Mouse (Mus musculus) liver, postnatal 0 days (tissue): ENCODE results near the gene Wasl. TPM values are rescaled to one million over a fixed set of nuclear protein-coding genes. Genes with fewer than 3 reads are reported as not detected.
A peak's percentile ranks its signal among the peaks of the same experiment; 100 is the strongest.

Experiments used
- ATAC-seq: fragments of 200-750 bp; cut with Nextera tagmentation; 2 replicates; pipeline ENCODE4 v1.8.0; 2017; ENCODE audit warnings: mild to moderate bottlenecking, moderate library complexity
- DNase-seq: peaks from one replicate; pipeline ENCODE4 v3.0.0-alpha.2; 2016
- H3K27ac ChIP-seq: fragments of 300-500 bp; sonication (generic); 2 replicates; pipeline ENCODE4 v1.5.1; 2014; ENCODE audit warnings: antibody characterized with exemption, moderate library complexity, mild to moderate bottlenecking, low read depth
- H3K27me3 ChIP-seq: fragments of 300-500 bp; sonication (generic); 2 replicates; pipeline ENCODE4 v1.6.1; 2014; ENCODE audit warnings: low read length, control low read depth, mixed read lengths; ENCODE audit not compliant: insufficient read depth
- H3K36me3 ChIP-seq: fragments of 300-500 bp; sonication (generic); replicated peaks from 2 replicates; pipeline ENCODE4 v1.6.1; 2014; ENCODE audit warnings: mild to moderate bottlenecking, control low read depth, low read length, moderate library complexity, mixed read lengths; ENCODE audit not compliant: insufficient read depth
- H3K4me1 ChIP-seq: fragments of 300-500 bp; sonication (generic); 2 replicates; pipeline ENCODE4 v1.6.1; 2014; ENCODE audit warnings: antibody characterized with exemption, mild to moderate bottlenecking, control low read depth; ENCODE audit not compliant: insufficient read depth
- H3K4me2 ChIP-seq: fragments of 300-500 bp; sonication (generic); 2 replicates; pipeline ENCODE4 v1.6.1; 2014; ENCODE audit warnings: low read depth, mild to moderate bottlenecking, low read length, moderate library complexity, mixed read lengths
- H3K4me3 ChIP-seq: fragments of 300-500 bp; sonication (generic); 2 replicates; pipeline ENCODE4 v1.5.1; 2014; ENCODE audit warnings: low read depth, low read length
- H3K9ac ChIP-seq: fragments of 300-500 bp; sonication (generic); replicated peaks from 2 replicates; pipeline ENCODE4 v1.6.1; 2014; ENCODE audit warnings: mild to moderate bottlenecking, moderate library complexity
- H3K9me3 ChIP-seq: fragments of 300-500 bp; sonication (generic); 2 replicates; pipeline ENCODE4 v1.6.1; 2016; ENCODE audit warnings: mild to moderate bottlenecking, control low read depth, low read length, mixed read lengths
- CTCF ChIP-seq: sonication (generic); IDR thresholded peaks from 2 replicates; pipeline ENCODE4 v1.5.1; 2016; ENCODE audit warnings: antibody characterized with exemption, low read depth
- EP300 ChIP-seq: IDR thresholded peaks from 2 replicates; pipeline ENCODE4 v1.6.1; 2016; ENCODE audit warnings: antibody characterized with exemption, low read depth, mild to moderate bottlenecking
- WGBS: fragments of 180-500 bp; shearing (Covaris S2); extraction: QIAGEN DNeasy Blood & Tissue Kit; methylation state at CpG from one replicate; pipeline ENCODE4 v1.1.7; 2014; ENCODE audit not compliant: insufficient replicate concordance; 5-methylcytosine and 5-hydroxymethylcytosine counted together
- polyA plus RNA-seq: library from polyadenylated mRNA; unstranded; fragments of >200 nt; fragmentation: Nextera tagmentation; extraction: Ambion mirVana; gene quantifications from 2 replicates; pipeline ENCODE4 v1.2.1, GENCODE M21; 2015

The Wasl gene
- polyA plus RNA-seq, 1 experiment from 2014 or later: 44.2 TPM

DNA sequence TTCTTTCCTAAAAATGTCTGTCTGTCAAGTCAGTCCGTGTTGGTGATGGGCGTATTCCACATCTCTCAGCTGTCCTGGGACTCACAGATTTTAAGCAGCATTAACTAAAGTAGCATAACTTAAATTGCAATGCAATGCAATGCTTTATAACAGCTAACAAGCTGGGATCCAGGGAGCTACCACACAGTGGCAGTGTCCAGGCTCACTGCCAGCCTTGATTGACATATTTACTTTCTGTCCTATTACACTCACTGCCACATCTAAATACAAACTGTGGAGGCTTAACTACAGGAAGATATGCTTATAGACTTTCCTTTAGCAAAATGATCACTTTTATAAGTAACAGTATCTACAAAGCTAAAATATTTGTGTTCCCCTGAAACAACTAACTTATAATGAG lies 29.0 kb downstream of the Wasl start:
- H3K36me3 ChIP-seq: peaks cover 16% of the 10 kb centered on the region
- H3K4me2 ChIP-seq: no peak overlapping the region
- ATAC-seq (peak; percentile 40; the same call in 1 of the 2 replicates), DNase-seq (peak; percentile 21)
- WGBS: 81% methylated on average over 2 of the region's 2 CpGs
- H3K9me3 ChIP-seq: no peaks in the 10 kb centered on the region
- H3K27me3 ChIP-seq: no peaks in the 10 kb centered on the region
- TF ChIP-seq EP300 (no peak), CTCF (peak; percentile 45)
- no peak overlapping the region for H3K27ac ChIP-seq
- no peak overlapping the region for H3K9ac ChIP-seq
- peaks cover 9% of the 10 kb centered on the region for H3K4me1 ChIP-seq
- no peak overlapping the region for H3K4me3 ChIP-seq

DNA sequence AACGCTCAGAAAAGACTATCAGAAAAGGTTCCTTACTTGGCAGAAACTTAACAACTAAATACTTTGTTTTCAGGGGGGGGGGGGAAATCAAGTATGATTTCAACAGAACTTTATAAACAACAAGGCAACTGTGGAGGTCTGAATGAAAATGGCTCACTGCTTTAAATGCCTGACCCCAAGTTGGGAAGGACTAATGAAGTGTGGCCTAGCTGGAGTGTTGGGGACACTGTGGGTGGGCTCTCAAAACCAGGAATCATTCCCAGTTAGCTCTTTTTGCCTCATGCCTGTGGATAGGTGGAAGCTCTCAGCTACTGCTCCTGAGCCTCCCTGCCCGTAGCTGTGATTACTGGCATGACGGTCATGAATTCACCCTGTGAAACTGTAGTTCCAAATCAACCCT lies 30.7 kb downstream of the Wasl start:
- WGBS: 86% methylated on average over 3 of the region's 3 CpGs
- H3K27ac ChIP-seq: no peak overlapping the region
- H3K4me1 ChIP-seq: peaks cover 7% of the 10 kb centered on the region
- no peak overlapping the region for H3K9ac ChIP-seq
- H3K9me3 ChIP-seq: no peaks in the 10 kb centered on the region
- no peak overlapping the region for H3K4me3 ChIP-seq
- H3K4me2 ChIP-seq: no peak overlapping the region
- ATAC-seq (no peak), DNase-seq (no peak)
- peaks cover 19% of the 10 kb centered on the region for H3K36me3 ChIP-seq
- no peaks in the 10 kb centered on the region for H3K27me3 ChIP-seq
- TF ChIP-seq EP300 (no peak), CTCF (no peak)

DNA sequence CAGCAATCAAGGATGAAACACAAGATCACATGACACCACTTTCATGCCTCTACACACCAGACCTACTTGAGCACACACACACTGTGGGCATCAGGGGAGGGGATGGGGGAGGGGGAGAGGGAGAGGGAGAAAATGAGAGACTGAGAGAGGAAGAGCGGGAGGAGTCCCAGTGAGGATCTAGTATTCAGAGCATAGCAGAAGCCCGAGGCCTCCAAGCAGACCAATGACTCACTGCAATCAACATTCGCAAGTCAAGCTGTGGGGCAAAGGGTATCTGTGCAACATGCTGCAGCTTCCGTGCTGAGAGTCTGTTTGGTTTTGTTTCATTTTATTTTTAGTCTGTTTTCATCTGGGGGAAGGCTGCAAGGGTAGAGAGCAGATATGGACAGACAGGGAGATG lies 32.7 kb downstream of the Wasl start:
- Histone ChIP-seq H3K36me3 (peaks cover 19% of the 10 kb centered on the region), H3K27me3 (no peaks in the 10 kb centered on the region), H3K4me1 (peaks cover 7% of the 10 kb centered on the region), H3K9me3 (no peaks in the 10 kb centered on the region), H3K4me3 (no peak overlapping the region), H3K9ac (0 out of 2 replicates have a peak overlapping the region, but pooled peaks have one; percentile 16), H3K4me2 (no peak overlapping the region), H3K27ac (0 out of 2 replicates have a peak overlapping the region, but pooled peaks have one; percentile 22)
- WGBS: 64% methylated on average over 4 of the region's 4 CpGs
- ATAC-seq (peak; percentile 84), DNase-seq (peak; percentile 24)
- TF ChIP-seq EP300: no peak
- no peak for TF ChIP-seq CTCF

DNA sequence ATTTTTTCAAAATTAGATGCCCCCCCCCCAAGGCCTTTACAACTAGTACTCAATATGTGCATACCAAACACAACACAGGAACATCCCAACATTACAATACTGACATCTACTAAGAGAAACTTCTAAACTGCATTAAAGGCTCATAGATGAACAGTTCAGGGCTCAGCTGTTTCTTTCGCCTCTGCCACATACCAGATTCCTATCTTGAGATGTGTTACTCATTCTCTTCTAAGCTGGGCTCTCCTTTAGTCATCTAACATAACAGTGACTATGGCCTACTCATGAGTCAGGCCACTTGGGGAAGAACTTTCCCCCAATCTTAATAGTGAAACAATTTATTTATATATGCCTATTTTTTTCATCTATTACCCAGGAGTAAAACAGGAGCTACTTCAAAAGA lies 36.3 kb downstream of the Wasl start:
- 67% methylated on average over 1 of the region's 1 CpGs for WGBS

GRCm38 (mm10) chr6:24627586-24628030 lies 37.2 kb downstream of the Wasl start:
- peaks cover 4% of the 10 kb centered on the region; the same call in 1 of the 2 replicates for H3K4me1 ChIP-seq
- peaks cover 20% of the 10 kb centered on the region for H3K36me3 ChIP-seq
- H3K4me2 ChIP-seq: no peak overlapping the region
- no peak overlapping the region for H3K4me3 ChIP-seq
- no peaks in the 10 kb centered on the region for H3K9me3 ChIP-seq
- TF ChIP-seq CTCF (peak; percentile 82), EP300 (no peak)
- H3K27me3 ChIP-seq: no peaks in the 10 kb centered on the region
- H3K9ac ChIP-seq: no peak overlapping the region
- WGBS: 62% methylated on average over 5 of the region's 5 CpGs
- H3K27ac ChIP-seq: no peak overlapping the region
- DNase-seq: peak; percentile 36
- peak; percentile 65 for ATAC-seq

More for the DNA sequence above, 36.3 kb downstream of the Wasl start:
- H3K4me2 ChIP-seq: no peak overlapping the region
- DNase-seq (no peak), ATAC-seq (no peak)
- H3K36me3 ChIP-seq: peaks cover 22% of the 10 kb centered on the region
- TF ChIP-seq CTCF (no peak), EP300 (no peak)
- no peak overlapping the region for H3K4me3 ChIP-seq
- H3K9ac ChIP-seq: no peak overlapping the region
- no peaks in the 10 kb centered on the region for H3K27me3 ChIP-seq
- H3K4me1 ChIP-seq: peaks cover 7% of the 10 kb centered on the region
- H3K9me3 ChIP-seq: no peaks in the 10 kb centered on the region
- H3K27ac ChIP-seq: no peak overlapping the region

DNA sequence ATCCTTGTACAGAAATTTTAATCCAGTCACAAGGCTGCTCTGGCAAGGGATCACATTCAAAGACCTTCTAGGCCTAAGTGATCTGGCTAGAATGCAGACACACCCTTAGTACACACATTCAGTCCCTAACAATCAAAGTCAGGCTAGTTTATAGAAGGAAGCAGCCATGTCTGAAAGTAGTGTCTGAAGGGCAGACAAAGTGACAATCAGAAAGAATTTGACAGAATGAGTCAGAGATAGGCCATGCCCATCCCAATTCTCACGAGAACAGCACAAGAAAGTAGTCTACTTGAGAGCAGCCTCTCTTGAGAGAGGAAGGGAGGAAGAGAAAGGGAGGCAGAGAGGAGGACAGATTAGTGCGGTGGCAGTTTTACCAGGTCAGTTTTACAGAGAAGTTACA lies 42.7 kb downstream of the Wasl start:
- Histone ChIP-seq H3K9ac (no peak overlapping the region), H3K36me3 (peaks cover 40% of the 10 kb centered on the region)

More for the DNA sequence above, 42.7 kb downstream of the Wasl start:
- no peaks in the 10 kb centered on the region for H3K27me3 ChIP-seq
- DNase-seq: no peak
- H3K27ac ChIP-seq: no peak overlapping the region
- H3K9me3 ChIP-seq: no peaks in the 10 kb centered on the region
- no peak overlapping the region for H3K4me3 ChIP-seq
- H3K4me2 ChIP-seq: no peak overlapping the region
- no peaks in the 10 kb centered on the region for H3K4me1 ChIP-seq
- no peak for TF ChIP-seq EP300
- TF ChIP-seq CTCF: no peak
- WGBS: 78% methylated on average over 2 of the region's 2 CpGs
- ATAC-seq: no peak
